Mouse (Mus musculus): ENCODE data around the gene Nat8f4. TPM values are rescaled to one million over a fixed set of nuclear protein-coding genes. Genes with fewer than 3 reads are reported as not detected.
"Not testable (repeated sequence)": the region's sequence is repeated elsewhere in the genome, so short reads cannot be mapped to it uniquely, and the experiment has no call there.

Gene Nat8f4
- polyA plus RNA-seq (2016; fragmentation: Nextera tagmentation; extraction: Ambion mirVana) = 1.5 and 1.8 TPM in 2 replicates

DNA sequence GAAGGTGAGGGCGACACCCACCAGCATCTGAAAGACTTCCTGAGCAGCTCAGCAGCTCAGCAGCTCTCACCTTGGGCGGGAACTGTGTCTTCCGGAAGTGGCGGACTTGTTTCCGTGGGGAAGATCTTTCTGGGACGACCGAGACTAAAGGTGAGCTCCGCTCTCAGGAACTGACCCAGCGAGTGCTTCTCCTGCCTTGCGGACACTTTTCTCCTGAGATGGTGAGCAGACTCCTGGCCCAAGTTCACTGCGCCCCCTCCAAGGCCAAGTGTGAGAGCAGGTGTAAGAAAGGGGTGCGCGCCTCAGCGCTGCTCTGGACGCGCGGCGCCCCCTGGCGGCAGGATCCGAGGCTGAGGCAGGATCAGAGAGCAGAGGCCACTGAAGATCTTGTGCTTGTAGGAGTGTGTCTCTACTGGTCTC, at the start of gene Nat8f4:
Gene Nat8f4, minus strand, starts transcription at position 243 of the 420 bp plus-strand sequence.
- peak; percentile 51 for DNase-seq (ENCODE audit: low spot score)
- WGBS = 17% methylated on average over 20 of the region's 20 CpGs
- H3K9me3 ChIP-seq (replicated peaks); H3K27ac ChIP-seq; H3K27me3 ChIP-seq (ENCODE audit: low read depth, poor library complexity, severe bottlenecking); H3K36me3 ChIP-seq; H3K4me1 ChIP-seq: not testable (repeated sequence)
- H3K4me3 ChIP-seq = peak within 1 kb of the TSS; percentile 36

DNA sequence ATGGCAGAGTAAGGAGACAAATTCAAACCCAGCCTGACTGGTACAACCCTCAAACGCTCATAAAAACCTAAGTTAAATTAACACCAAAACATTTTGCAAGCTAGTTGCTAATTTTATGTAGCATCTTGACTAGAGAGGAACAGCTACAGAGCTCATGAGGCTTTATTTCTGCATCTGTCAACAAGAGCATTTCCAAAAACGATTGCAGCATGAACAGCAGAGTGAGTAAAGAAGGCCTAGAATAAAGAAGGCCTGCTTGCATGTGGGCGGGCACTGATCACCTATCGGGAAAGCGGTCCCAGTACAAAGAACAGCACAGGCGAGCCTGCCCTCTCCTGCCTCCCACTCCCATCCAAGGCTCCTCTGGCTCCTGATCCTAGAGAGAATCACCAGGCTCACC, 43.9 kb upstream of the Nat8f4 start:
- Histone ChIP-seq H3K36me3 (peaks cover 100% of the 10 kb centered on the region), H3K27me3 (ENCODE audit: low read depth, poor library complexity, severe bottlenecking) (no peaks in the 10 kb centered on the region), H3K9me3 (replicated peaks) (no peaks in the 10 kb centered on the region), H3K4me3 (no peak overlapping the region), H3K27ac (no peak overlapping the region), H3K4me1 (no peaks in the 10 kb centered on the region)
- no peak for DNase-seq (ENCODE audit: low spot score)
- WGBS = 86% methylated on average over 6 of the region's 6 CpGs

DNA sequence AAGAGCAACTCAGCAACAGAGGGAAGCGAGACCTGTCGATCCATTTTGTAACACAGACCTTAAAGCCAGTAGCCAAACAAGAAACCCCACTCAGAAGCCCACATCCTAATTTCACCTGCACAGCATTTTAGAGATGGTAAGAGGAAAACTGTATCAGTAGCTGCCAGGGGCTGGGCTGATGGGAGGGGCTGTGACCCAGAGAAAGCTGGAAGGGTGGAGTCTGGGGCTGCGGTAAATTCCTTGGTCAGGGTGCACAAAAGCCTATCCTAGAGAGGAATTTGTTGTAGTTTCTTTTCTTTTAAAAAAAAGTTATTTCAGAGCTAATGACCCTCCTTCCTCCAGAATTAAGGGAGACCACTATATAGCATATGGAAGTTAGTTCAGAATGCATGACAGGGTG, 37.8 kb upstream of the Nat8f4 start:
- H3K36me3 ChIP-seq = peaks cover 63% of the 10 kb centered on the region
- no peak for DNase-seq (ENCODE audit: low spot score)
- H3K4me1 ChIP-seq = peaks cover 2% of the 10 kb centered on the region
- WGBS = 94% methylated on average over 3 of the region's 3 CpGs
- H3K4me3 ChIP-seq = no peak overlapping the region
- H3K9me3 ChIP-seq (replicated peaks) = no peaks in the 10 kb centered on the region
- H3K27ac ChIP-seq = no peak overlapping the region
- H3K27me3 ChIP-seq (ENCODE audit: low read depth, poor library complexity, severe bottlenecking) = no peaks in the 10 kb centered on the region

DNA sequence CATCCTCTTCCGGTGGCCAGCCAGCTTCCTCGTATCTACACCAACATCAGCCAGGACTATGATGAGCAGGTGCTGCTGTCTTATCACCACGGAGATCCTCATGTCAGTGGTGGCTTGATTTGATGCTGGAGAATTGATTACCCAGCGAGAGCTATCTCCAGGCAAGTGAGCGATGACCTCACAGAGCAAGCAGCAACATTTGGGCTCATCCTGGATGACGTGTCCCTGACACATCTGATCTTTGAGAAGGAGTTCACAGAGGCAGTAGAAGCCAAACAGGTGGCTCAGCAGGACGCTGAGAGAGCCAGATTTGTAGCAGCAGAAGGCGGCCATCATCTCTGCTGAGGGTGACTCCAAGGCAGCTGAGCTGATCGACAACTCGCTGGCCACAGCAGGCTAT, 34.0 kb upstream of the Nat8f4 start:
- H3K27ac ChIP-seq = no peak overlapping the region
- no peak for DNase-seq (ENCODE audit: low spot score)
- H3K36me3 ChIP-seq = peaks cover 26% of the 10 kb centered on the region
- no peaks in the 10 kb centered on the region for H3K9me3 ChIP-seq (replicated peaks)
- no peaks in the 10 kb centered on the region for H3K27me3 ChIP-seq (ENCODE audit: low read depth, poor library complexity, severe bottlenecking)
- WGBS = 84% methylated on average over 10 of the region's 10 CpGs
- H3K4me3 ChIP-seq = no peak overlapping the region
- peaks cover 10% of the 10 kb centered on the region for H3K4me1 ChIP-seq

DNA sequence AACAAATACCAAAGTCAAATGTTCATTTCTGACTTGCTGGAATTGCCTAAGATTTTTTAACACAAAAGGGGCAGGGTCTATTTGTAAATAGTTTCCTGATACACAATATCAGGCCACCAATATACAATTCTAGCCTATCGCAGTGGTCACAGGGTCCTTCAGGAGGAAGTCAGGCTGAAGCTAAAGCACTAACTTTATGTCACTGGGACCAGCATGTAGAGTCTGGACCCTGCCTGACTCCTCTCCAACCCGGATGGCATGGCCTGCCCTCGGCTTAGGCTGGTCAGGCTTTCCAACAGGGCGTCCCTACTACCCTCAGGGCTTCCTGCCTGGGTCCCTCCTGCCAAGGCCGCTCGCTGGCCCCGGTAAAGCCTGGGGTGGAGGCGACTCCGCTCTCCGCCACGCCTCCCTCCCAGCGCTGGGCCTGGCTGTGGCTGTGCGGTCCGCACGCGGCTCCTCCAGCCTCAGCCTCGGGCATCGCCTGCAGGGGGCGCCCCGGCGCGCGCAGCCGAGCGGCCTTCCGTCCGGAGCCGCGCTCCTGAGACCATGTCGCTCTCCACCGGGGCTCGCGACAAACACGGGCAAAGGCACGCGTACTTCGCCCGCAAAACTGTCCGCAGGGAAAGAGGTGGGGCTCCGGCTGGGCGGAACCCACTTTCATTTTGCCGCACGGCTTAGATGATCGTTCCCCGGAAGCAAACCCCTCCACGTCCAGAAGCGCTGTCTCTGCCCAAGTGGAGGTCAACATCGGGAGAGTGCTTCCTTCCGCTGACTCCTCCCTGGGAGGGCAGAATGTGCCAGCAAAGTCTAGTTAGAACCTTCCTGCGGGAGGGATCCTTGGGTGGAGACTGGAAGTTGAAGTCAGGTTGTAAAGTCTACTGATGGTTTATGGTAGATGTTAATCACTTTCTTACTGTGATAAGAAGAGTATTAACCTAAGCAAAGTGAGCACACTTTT, 32.1 kb upstream of the Nat8f4 start:
- peak overlapping the region; percentile 76 for H3K27ac ChIP-seq
- not testable (repeated sequence) for H3K4me1 ChIP-seq; H3K9me3 ChIP-seq (replicated peaks); H3K27me3 ChIP-seq (ENCODE audit: low read depth, poor library complexity, severe bottlenecking)
- 2% methylated on average over 50 of the region's 50 CpGs for WGBS
- H3K36me3 ChIP-seq = peaks cover 13% of the 10 kb centered on the region
- peak; percentile 80 for DNase-seq (ENCODE audit: low spot score)
- peak overlapping the region; percentile 57 for H3K4me3 ChIP-seq

DNA sequence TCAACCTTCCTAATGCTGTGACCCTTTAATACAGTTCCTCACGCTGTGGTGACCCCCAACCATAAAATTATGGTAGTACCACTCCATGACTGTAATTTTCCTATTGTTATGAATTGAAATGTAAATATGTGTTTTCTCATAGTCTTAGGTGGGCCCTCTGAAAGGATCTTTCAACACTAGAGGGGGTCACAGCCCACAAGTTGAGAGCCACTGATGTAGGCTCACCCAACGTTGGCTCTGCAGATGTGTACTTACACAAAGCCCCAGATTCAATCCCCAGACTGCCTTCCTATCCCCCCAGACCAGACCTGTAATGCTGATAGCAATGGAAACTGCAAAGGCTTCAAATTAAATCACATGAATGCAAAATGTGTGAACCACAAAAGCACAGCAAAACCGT, 31.0 kb upstream of the Nat8f4 start:
- no peak overlapping the region for H3K4me3 ChIP-seq
- 70% methylated on average over 3 of the region's 3 CpGs for WGBS
- H3K36me3 ChIP-seq = peaks cover 9% of the 10 kb centered on the region
- no peaks in the 10 kb centered on the region for H3K9me3 ChIP-seq (replicated peaks)
- no peak for DNase-seq (ENCODE audit: low spot score)
- no peaks in the 10 kb centered on the region for H3K27me3 ChIP-seq (ENCODE audit: low read depth, poor library complexity, severe bottlenecking)
- H3K4me1 ChIP-seq = peaks cover 10% of the 10 kb centered on the region
- H3K27ac ChIP-seq = no peak overlapping the region

DNA sequence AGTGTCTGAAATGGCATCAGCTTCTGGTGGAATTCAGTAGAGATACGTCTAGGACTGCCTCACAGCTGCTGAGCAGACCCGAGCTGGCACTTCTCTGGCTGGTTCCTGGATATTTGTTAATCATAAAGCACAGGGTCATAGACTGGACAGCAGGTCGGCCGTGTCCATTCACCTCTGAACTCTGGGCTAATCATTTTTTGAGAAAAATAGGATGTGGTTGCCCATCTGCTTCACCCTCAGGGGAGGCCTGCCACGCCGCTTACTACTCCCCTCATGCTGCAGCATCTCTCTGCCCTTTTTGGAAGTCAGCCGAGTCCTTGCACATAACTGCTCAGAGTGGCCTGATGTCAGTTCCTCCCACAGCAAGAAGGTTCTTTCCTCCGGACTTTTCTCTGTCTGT, 29.4 kb upstream of the Nat8f4 start:
- no peak for DNase-seq (ENCODE audit: low spot score)
- Histone ChIP-seq H3K9me3 (replicated peaks) (no peaks in the 10 kb centered on the region), H3K4me3 (no peak overlapping the region), H3K27me3 (ENCODE audit: low read depth, poor library complexity, severe bottlenecking) (no peaks in the 10 kb centered on the region), H3K4me1 (peaks cover 10% of the 10 kb centered on the region), H3K36me3 (peaks cover 21% of the 10 kb centered on the region), H3K27ac (no peak overlapping the region)
- 86% methylated on average over 8 of the region's 8 CpGs for WGBS

DNA sequence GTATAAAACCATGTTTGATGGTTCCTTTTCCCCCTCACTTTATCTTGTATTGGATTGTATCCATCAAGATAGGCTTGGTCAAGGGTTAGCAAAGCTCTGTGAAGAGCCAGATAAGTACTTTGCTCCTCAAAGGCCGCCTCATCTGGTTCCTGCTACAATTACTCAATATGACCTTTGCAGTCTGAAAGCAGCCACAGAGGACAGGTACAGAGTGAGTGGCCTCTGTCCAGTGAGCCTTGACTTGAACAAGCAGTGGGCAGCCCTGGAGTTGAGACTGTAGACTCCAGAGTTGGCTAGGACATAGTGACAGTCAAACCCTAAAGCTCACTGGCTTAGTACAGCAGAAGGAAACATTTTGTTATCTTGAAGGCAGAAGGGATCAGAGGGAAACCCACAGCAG, 24.6 kb upstream of the Nat8f4 start:
- no peak overlapping the region for H3K27ac ChIP-seq
- H3K9me3 ChIP-seq (replicated peaks) = no peaks in the 10 kb centered on the region
- DNase-seq (ENCODE audit: low spot score) = no peak
- H3K4me1 ChIP-seq = no peaks in the 10 kb centered on the region
- 81% methylated on average over 1 of the region's 1 CpGs for WGBS
- H3K36me3 ChIP-seq = peaks cover 67% of the 10 kb centered on the region
- no peaks in the 10 kb centered on the region for H3K27me3 ChIP-seq (ENCODE audit: low read depth, poor library complexity, severe bottlenecking)
- H3K4me3 ChIP-seq = no peak overlapping the region

DNA sequence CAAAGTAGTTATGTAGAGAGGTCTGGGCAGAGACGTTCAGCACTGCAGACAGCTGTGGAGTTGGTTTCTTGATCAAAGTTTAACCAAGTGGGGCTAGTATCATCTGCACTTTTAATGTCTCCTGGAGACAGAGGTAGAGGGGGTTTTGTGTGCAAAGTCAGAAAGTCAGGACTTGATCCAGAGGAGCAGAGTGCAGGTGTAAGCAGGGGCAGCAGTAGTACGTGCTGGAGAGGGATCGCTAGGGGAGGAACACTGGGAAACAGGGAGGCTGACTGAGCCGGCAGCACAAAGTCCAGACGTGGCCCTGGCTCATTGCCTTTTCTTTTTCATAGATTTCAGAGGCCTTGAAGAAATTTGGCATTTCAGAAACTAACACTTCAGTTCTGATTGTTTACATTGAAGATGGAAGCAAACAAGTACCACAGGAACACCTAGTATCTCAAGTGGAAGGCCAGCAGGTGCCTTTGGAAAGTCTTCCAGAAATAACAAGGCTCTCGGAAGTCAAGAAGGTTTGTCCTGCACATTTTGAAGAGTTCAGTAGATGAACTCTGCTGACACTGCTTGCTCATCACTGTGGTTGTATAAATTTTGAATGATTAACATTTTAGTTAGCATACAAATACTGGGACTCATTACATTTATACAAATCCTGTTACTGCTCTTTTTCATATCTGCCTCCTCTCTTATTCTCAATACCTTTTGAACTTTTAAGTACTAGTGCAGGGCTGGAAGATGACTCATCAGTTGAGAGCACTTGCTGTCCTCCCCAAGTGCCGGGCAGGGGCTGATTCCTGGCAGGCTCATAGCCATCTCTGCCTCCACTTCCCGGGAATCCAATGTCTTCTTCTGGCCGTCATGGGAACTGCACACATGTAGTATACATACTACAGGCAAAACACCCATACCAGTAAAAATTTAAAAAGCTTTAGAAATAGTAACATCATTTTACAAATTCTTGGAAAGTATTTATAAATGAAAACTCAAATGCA, 23.1 kb upstream of the Nat8f4 start:
- Histone ChIP-seq H3K27ac (no peak overlapping the region), H3K36me3 (peaks cover 76% of the 10 kb centered on the region), H3K4me1 (no peaks in the 10 kb centered on the region), H3K27me3 (ENCODE audit: low read depth, poor library complexity, severe bottlenecking) (no peaks in the 10 kb centered on the region), H3K4me3 (no peak overlapping the region), H3K9me3 (replicated peaks) (no peaks in the 10 kb centered on the region)
- no peak for DNase-seq (ENCODE audit: low spot score)
- WGBS = 92% methylated on average over 9 of the region's 9 CpGs

DNA sequence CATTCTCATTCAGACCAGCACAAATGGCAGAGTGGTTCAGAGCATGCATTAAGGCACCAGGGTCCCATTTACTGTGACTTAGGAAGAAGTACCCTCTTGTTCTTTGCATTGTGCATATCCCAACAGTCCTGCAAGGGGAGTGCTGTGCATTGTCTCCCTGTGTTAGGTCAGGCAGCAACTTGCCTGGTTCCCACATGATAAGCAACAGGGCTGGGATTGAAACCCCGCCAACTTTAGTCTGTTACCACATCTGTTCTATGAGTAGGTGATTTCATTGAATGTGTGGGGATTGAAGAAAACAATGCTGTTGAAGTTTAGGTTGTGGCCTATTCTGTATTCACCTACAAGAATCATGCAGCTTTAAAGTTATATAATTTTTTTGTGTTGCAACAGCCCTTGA, 22.0 kb upstream of the Nat8f4 start:
- WGBS = 87% methylated on average over 1 of the region's 1 CpGs
- Histone ChIP-seq H3K9me3 (replicated peaks) (no peaks in the 10 kb centered on the region), H3K36me3 (peaks cover 82% of the 10 kb centered on the region), H3K27me3 (ENCODE audit: low read depth, poor library complexity, severe bottlenecking) (no peaks in the 10 kb centered on the region), H3K4me3 (no peak overlapping the region), H3K4me1 (no peaks in the 10 kb centered on the region), H3K27ac (no peak overlapping the region)
- DNase-seq (ENCODE audit: low spot score) = no peak

DNA sequence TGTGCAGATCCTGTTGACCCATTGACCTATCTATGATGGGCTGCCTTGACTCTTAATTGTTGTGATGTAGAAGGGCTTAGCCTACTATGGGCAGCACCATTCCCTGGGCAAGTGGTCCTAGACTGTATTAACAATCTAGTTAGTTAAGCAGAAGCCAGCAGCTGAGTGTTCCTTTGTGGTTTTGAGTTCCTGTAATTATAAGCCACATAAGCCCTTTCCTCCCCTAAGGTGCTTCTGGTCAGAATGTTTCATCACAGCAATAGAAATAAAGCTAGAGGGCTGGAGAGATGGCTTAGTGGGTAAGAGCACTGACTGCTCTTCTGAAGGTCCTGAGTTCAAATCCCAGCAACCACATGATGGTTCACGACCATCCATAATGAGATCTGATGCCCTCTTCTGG, 19.0 kb upstream of the Nat8f4 start:
- no peak for DNase-seq (ENCODE audit: low spot score)
- peaks cover 72% of the 10 kb centered on the region for H3K36me3 ChIP-seq
- 93% methylated on average over 1 of the region's 1 CpGs for WGBS

DNA sequence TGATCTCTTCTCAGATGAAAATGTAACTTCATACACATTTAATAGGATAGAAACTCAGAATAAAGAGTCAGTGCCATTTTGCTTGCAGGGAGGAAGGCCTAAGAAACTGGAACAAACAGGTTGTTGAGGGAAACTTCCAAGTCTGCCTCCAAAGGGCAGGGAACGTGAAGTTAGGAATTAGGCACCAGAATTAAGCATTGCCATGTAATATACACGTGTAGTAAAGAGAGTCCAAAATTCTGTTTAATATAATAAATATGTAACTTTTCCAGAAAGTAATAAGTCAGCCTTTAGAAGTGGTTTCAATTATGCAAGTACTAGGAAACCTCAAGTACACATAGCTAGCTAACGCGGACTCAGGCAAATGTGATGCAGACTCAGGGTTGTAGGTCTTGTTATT, 14.7 kb upstream of the Nat8f4 start:
- 94% methylated on average over 4 of the region's 4 CpGs for WGBS
- no peaks in the 10 kb centered on the region for H3K9me3 ChIP-seq (replicated peaks)
- H3K36me3 ChIP-seq = peaks cover 31% of the 10 kb centered on the region
- no peak overlapping the region for H3K4me3 ChIP-seq
- H3K27me3 ChIP-seq (ENCODE audit: low read depth, poor library complexity, severe bottlenecking) = no peaks in the 10 kb centered on the region
- no peak overlapping the region for H3K27ac ChIP-seq
- H3K4me1 ChIP-seq = peaks cover 13% of the 10 kb centered on the region
- no peak for DNase-seq (ENCODE audit: low spot score)

More for the DNA sequence above, 19.0 kb upstream of the Nat8f4 start:
- Histone ChIP-seq H3K4me1 (no peaks in the 10 kb centered on the region), H3K9me3 (replicated peaks) (no peaks in the 10 kb centered on the region), H3K27me3 (ENCODE audit: low read depth, poor library complexity, severe bottlenecking) (no peaks in the 10 kb centered on the region), H3K4me3 (no peak overlapping the region), H3K27ac (no peak overlapping the region)

DNA sequence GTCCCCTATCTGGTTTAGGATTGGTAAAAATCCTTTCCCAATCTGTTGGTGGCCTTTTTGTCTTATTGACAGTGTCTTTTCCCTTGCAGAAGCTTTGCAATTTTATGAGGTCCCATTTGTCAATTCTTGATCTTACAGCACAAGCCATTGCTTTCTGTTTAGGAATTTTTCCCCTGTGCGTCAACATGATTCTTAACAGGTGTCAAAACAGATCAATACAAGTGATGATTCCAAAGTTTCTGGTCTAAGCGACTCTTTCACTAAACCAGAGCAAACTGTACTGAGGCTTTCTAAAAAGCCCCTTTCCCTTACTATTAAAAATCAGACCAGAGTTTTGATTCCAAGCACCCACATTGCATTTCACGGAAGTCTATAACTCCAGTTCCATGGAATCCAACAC, 13.7 kb upstream of the Nat8f4 start:
- H3K9me3 ChIP-seq (replicated peaks); DNase-seq (ENCODE audit: low spot score); H3K4me3 ChIP-seq; H3K27ac ChIP-seq; H3K27me3 ChIP-seq (ENCODE audit: low read depth, poor library complexity, severe bottlenecking): not testable (repeated sequence)
- H3K36me3 ChIP-seq = peaks cover 25% of the 10 kb centered on the region
- WGBS = 96% methylated on average over 3 of the region's 3 CpGs
- H3K4me1 ChIP-seq = peaks cover 13% of the 10 kb centered on the region
